Mouse (Mus musculus): ENCODE data around the gene Dnajb7.
A peak's percentile ranks its signal among the peaks of the same experiment; 100 is the strongest.

Dnajb7 gene

DNA sequence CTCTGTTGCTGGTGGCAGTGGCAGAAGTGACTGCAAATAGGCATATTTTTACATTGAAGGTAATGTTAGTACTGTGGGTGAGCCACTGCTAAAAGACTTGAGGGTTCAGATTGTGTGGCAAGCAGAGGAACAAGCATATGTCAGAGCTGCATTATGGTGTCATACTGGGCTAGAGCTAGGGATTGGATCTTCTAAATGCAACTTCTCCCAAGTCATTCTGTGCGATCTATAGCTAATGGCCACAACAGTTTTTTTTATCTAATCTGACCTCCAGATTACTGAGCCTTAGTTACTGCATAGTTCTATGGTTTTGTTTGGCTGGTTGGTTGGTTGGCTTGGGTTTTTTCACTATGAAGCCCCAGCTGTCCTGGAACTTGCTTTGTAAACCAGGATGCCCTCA is at the start of gene Dnajb7:
Dnajb7 (minus strand) TSS at position 101 of the 400 bp plus-strand sequence.
- DNase-seq, result no peak

DNA sequence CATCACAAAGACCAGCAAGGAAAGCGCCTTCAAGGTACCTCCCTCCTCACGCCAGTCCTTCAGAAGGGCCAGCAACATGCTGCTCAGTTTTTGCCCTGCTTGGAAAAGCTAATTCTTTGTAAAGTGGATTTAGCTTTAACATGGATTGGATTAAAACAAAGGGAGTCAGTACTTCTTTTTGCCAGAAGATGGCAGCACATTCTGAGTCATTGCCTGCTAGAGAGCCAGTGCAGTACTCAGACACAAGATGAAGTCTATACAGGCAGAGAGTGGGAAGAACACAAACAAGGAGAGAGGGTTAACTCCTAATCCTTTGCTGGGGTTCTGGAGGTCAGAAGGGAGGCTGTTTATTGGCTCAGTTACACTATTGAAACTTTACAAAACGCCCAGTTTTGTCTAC is 40.4 kb upstream of the Dnajb7 start:
- peak; percentile 79 to 88 for DNase-seq

DNA sequence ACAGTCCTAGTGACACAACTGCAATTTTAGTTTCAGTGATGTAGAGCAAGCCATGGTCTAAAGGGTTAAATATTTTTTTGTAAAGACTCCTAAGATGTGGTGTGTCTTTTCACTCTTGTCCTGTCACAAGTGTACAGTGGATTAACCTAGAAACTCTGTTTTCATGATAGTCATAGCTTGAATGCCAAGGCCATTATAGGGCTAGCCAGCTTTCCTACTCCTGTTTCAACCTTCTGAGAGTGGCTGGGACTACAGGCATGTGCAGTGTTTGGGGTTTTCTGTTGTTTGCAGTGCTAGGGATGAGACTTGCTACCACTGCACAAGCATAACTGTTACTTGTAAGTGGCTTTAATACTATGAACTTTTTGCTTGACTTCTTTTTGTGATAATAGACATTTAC is 31.1 kb upstream of the Dnajb7 start:
- no peak for DNase-seq

DNA sequence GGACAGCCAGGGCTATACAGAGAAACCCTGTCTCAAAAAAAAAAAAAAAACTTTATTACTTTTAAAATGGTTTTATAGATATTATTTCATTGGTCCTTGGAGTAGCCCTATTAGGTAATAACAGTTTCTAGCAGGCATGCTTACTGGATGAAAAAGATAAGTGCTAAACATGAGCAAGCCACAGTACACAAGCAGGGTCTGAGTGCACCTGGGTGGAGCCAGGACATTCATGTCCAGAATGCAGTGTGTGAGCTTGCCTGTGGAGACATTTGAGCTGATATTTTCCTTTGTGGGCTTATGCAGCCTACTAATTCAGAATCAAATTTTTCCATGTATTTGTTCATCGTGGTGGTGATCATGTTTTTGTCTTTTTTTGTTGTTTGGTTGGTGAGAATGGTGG is 30.2 kb upstream of the Dnajb7 start:
- no peak for DNase-seq

DNA sequence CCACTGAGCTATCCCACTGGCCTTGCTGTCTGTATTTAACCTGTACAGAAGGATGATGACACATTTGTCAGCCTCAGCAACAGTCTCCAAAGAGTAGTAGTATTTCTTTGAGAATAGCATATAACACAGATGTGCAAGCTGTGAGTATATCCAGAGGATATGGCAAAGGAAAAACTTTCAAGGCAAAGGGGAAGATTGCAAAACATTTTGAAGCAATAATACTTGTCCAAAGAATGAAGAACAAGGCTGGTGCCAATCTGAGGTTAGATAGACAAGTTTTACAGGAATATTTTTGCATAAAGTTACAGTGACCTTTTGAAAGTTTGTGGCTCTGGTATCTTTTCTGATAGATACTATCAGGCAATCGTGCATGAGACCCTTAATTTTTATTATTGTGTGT is 23.1 kb upstream of the Dnajb7 start:
- DNase-seq, result no peak

DNA sequence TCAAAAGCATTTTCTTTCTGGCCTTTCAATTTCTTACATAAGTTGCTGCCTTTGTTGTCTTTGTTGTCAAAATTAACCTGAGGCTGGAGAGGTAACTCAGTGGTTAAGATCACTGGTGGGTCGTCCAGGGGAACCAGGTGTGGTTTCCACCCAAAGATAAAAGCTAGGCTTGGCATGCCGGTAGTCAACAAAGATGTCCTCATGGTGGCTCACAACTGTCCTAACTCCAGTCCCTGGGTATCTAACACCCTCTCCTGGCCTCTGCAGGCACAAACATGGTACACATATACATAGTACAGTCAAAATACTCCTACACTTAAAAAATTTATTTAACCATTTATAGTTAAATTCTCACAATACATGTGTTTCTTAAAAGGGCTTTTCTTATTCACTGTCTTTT is 19.8 kb upstream of the Dnajb7 start:
- DNase-seq, result no peak

DNA sequence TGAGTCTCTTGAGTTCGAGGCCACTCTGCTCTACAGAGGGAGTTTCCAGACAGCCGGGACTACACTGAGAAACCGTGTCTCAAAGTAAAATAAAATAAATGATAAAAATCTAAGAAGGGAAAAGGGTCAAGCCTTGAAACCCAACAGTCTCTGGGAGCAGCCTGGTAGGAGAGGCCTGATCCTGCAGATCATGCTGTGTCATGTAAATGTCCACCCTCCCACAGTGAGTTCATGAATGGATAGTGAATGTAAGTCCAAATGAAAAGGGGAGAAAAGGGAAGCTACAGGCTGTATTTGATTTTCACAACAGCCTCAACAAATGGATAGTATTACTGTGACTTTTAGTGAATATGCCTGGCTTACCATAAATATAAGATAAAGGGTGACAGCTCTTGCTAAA is 17.2 kb upstream of the Dnajb7 start:
- DNase-seq, result no peak

DNA sequence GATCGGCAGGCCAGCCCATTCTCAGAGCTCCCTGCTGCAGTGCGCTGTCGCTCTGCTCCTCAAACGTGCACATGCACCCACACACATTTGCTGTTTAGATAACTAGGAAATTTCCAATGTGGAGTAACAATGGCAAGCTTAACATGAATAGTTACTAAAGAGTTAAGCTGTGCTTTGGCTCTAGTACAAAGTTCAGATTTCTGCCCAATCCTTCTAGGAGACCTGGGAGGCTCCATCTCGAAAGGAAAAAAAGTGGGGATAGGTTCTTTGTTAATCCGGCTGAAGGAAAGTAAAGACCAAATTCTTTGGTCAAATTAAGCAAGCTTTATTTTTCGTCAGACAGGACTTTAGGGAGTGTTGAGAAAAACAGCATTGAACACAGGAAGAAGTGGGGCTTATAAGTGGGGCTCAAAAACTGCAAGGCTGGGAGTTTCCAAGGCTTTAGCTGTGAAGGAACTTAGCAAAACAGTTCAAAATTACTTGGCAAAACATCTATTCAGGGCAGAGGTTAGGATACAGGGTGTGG is 14.1 kb upstream of the Dnajb7 start:
- no peak for DNase-seq

DNA sequence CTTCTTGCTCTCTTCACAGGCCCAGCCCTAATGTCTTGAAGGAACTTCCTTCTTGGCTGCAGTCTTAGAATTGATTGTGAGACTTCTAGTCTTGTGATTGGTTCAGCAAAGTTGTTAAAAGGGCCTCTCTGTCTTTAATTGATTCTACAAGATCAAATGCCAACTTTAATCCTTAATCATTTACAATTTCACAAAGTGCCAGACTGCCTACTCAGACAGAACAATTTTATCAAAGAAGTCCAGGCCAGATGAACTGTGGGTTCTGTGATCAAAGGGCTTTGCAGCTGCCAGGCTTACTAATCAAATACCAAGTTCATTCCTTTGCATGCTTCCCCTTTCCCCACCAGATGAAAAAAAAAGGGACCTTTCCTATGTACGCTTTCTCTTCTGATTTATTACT is 13.4 kb upstream of the Dnajb7 start:
- no peak for DNase-seq

DNA sequence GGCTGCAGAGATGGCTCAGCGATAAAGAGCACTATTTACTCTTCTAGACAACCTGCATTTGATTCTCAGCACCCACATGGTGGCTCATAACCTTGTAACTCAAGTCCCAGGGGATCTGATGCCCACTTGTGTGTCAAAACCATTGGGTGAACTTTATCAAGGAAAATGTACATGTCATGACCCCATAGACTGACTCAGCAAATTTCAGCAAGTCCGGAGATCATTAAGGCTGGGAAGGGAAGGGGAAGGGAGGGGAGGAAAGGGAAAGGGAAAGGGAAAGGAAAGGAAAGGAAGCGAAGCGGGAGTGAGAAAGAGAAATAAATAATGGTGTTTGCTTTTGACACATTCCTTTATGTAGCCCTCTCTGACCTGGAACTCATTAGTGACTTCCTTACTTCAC is 10.0 kb upstream of the Dnajb7 start:
- no peak for DNase-seq

DNA sequence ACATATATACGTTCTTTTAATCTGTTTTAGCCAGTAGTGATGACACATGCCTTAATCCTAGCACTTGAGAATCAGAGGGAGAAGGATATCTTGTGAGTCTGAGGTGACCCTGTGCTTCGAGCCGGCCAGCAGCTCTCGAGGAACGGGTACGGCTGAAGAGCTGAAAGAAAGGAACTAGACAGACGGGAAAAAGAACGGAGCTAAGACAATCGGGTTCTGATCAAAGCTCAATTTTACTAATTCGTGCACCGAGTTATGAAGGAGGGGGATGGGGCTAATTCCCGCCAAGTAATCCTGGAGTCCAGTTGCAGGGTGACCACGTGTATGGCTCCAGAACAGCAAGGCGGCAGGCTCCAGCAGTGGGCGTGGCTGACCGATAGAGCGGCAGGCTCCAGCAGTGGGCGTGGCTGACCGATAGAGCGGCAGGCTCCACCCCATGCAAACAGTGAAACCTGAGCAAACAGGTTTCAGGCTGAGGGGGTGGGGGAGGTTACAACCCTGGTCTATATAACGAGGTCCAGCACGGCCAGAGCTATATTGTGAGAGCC is 8.7 kb upstream of the Dnajb7 start:
- DNase-seq, result peak; percentile 22 to 34

DNA sequence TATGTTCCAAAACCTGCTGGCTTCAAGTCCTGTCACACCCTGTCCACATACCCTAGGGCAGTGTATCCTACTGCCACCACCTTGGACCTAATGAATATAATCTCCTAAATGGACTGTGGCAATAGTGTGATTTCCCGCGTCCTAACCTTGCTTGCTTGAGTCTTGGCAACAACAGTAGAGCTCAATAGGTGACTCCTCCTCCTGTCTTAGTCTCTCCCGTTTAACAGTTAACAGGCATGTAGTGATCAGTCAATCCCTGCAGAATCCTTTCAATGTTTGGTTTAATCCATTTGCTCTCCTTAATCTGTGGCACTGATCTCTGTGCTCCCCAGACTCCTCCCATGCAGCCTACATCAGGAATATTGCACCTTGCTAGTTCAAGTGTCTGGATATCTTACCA is 3.1 kb downstream of the Dnajb7 start:
- no peak for DNase-seq

DNA sequence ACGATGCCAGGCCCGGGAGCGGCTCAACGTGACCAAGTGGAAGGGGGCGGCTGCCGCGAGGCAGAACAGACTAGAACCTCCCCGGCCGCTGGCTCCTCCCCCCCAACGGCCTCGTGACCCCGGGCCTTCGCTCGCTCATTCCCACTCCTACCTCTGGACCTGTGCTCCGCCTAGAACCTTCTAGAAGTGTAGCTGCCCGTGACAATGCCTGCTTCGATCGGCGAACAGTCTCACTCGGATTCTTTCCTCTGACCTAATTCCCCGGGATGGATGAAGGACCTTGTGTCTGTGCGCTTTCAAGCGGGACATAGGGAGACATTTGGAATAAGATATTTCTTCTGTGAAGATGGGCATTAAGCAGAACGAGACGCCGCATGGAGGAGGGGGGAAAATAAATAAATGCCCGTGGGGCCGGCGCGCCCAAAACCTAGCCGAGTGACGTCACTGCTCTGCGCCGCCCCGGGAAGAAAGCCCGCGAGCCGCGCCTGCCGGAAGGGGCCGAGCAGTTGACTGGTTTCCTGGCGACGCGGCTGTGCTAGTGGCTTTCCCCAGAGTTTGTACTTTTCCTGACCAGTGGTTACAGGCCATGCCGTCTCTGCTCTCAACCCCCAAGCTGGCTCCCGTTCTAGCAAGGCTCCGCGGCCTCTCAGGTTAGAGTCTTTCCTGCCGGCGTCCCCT is 8.3 kb downstream of the Dnajb7 start, which contains the start of the genes St13 and Xpnpep3:
St13 (minus strand) TSS at position 440 of the 678 bp plus-strand sequence.
Xpnpep3 (plus strand) TSS at position 501 of the 678 bp plus-strand sequence.
- peak; percentile 99 for DNase-seq

DNA sequence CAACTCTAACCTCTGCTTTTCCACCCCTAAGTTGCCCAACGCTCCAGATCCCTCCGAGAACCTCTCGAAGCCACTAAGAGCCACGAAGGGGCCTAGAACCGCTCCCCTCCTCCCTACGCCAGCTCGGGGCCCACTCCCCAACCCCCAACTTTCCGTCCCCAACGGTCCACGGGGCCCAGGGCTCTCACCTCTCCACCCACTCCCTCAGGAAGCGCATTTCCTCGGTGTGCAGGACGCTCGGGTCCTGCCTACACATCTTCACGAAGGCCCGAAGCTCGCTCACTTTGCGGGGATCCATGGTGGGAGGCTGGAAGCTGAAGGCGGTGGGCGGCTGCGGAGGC is 8.8 kb downstream of the Dnajb7 start:
- DNase-seq, result no peak

DNA sequence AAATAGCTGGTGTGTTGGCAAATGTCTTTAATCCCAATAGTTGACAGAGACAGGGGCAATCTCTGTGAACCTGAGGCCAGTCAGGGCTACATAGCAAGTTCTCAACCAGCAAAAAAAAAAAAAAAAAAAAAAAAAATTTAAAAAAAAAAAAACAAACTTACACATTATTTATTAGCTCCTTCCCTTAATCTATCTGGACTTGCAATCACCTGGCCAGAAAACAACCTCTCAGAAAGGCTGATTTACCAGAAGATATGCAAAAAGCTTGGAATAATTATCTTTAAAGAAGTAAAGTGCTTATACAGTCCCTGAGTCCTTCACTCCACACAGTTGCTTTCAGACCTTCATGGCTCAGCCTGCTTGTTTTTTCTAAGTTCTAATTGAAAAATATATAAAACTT is 9.9 kb downstream of the Dnajb7 start:
- no peak for DNase-seq

DNA sequence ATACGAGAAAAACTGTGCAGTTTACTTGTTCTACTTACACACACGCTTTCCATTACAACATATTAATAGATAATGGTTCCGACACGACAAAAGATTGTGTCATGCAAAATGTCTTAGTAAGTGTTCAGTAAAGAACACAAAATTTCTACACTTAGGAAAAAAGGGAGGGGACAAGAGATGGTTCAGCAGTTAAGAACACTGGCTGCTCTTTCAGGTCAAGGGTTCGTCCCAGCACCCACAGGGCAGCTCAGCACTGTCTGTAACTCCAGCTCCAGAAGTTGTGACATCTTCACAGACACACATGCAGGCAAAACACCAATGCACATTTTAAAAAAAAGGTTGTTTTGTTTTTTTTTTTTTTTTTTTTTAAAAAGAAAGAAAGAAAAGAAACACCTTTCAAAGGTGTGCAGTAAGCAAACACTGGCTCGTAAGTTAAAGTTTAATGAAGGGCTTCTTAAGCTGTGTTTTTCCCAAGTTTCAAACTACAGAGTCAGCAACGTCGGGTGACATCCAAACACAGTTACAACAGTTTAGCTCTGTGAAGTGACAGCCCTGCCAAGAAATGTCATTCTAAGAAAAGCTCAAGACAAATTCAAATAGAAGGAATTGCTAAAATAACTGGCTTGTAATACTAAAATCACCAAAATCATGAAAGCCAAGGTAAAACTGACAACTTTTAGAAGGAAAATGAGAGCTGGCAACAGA is 13.7 kb downstream of the Dnajb7 start:
- DNase-seq, result no peak

DNA sequence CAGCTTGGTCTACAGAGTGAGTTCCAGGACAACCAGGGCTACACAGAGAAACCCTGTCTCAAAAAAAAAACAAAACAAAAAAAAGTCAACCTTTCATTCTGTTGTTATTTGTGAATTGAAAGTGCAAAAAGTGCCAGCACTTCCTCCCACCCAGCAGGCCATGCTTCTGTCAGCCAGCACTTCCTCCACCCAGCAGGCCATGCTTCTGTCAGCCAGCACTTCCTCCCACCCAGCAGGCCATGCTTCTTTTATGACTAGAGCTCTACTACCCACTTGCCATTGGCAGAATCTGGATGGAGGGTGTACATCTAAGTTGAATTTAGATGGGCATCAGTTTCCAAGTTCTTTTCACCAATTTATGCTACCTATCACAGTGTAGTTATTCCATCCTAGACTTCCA is 15.1 kb downstream of the Dnajb7 start:
- DNase-seq, result peak; percentile 35 to 57

DNA sequence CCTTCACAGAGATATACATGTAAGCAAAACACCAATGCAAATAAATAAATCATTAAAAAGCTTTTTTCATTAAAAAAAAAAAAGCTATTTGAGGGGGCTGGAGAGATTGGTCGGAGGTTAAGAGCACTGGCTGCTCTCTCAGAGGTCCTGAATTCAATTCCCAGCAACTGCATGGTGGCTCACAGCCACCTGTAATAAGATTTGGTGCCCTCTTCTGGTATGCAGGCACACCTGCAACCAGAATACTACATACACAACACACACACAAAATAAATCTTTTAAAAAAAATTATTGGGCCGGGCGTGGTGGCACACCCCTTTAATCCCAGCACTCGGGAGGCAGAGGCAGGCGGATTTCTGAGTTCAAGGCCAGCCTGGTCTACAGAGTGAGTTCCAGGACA is 21.8 kb downstream of the Dnajb7 start:
- no peak for DNase-seq

DNA sequence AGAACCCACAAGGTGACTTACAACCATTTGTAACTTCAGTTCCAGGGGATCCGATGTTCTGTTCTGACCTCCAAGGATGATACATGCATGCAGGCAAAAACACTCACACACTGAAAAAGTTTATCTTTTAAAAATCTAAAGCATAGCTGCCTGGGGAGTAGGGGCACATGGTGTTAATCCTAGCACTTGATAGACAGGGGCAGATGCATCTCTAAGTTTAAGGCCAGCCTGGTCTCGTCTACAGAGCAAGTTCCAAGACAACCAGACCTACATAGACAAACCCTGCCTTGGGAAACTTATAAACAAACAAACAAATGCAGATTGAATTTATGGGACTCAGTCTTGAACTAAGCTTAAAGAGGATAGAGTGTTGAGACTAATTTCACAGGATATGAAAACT is 29.3 kb downstream of the Dnajb7 start:
- no peak for DNase-seq

DNA sequence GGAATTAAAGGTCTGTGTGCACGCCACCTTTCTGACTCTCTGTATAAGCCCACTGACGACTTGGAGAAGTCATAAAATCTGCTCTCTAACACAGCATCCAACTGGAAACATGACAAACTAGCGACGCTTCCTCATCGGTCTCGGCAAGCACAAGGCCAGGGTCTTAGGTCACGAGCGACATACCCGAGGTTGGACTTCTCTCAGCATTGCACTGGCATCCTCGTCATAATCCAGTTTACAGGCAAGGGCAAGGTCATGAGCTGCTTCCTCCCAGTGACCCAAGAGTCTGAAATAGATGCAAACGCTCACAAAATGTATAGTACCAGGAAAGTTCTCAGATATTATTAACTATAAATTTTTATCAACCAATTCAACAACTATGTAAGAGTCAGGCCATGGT is 33.5 kb downstream of the Dnajb7 start:
- DNase-seq, result no peak

DNA sequence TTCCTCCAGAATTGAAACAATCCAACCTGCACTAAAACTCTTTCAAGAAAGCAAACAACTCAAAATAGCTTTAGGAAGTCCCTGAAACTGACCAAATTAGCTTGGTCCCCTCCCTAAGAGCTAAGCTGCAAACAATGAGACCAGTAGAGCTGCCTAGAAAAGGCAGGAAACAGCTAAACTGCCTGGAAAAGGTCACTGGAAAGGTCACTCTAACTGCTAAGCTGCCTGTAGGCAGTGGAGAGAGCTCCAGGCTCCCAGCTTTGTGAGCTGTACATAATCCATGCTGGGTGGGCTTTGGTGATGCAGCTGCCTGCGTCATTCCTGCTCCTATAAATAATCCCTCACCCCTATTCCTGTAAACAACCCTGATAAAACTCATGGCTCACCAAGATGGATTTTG is 37.7 kb downstream of the Dnajb7 start:
- DNase-seq, result no peak

DNA sequence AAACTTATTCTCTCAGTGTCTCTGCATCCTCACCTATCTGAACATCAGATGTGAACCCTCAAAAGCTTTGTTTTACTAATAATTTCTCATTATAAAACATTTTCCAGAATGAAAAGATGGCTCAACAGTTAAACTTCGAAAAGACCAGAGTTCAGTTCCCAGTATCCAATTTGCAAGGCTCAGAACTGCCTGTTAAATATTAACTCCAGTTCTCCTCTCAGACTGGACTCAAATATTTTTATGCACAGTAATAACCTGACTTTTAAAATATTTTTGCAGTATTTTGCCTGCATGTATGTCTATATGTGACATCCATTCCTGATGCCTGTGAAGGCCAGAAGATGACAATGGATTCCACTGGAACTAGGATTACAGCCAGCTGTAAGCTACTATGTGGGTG is 39.5 kb downstream of the Dnajb7 start:
- no peak for DNase-seq

DNA sequence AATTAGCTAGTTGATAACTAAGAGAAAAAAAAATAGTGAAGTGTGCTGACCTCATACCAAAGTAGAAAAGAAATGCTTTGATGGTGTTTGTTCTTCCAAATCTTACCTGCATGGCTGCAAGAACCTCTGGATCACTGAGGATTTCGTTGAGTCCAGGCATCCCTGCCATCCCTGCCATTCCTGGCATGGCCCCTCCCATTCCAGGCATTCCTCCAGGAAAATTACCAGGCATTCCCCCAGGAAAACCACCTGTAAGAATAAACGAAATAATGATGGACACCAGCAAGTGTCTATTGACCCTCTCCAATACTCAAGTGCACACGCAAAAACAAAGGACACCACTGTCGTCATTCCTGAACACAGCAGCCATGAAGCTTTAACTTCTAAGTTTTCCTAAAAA is 41.9 kb downstream of the Dnajb7 start:
- peak; percentile 15 to 16 for DNase-seq

DNA sequence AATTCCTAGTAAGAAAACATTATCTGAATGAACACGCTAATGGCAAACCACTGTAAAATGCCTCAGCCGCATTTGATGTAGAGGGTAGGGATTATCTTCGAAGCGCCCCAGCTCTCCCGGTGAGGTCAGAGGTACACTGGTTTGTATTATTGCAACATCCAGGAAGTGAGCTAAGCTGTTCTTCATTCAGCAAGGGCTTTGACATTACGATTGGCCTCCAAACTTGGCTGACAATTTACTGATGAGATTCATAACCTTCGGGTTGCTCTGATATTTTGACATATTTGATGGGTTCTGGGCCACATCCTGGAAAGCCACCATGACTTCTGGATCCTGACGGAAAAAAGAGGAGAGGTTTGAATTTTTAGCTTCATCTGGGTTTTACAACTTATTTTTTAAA is 42.9 kb downstream of the Dnajb7 start:
- DNase-seq, result no peak

Measured in cerebellum, postnatal 10 days (tissue).